ENCODE assay signal across 8 mouse cellular contexts in genomic region chr11:106065923-106066571, GRCm38 (mm10). TPM values are rescaled to one million over a fixed set of nuclear protein-coding genes. Genes with fewer than 3 reads are reported as not detected.
A peak's percentile ranks its signal among the peaks of the same experiment; 100 is the strongest.
DNase-seq lines count a peak whose midpoint lies in the region; ATAC-seq and TF ChIP-seq lines count a peak whose summit lies in the region.

Gene Taco1, plus strand, starts transcription at chr11:106066061.

- under 1% methylated on average over 49 of the region's 49 CpGs for WGBS in cerebellum, adult 2 months
- under 1% methylated on average over 49 of the region's 49 CpGs for WGBS in forebrain, postnatal 0 days
- under 1% methylated on average over 49 of the region's 49 CpGs for WGBS in lung, embryonic 15.5 days

- no peaks in the 10 kb centered on the region for H3K27me3 ChIP-seq in MEL (ENCODE audit: control insufficient read depth in 1 of 2, insufficient read depth in 2 of 2, low read length in 2 of 2)
- no peaks in the 10 kb centered on the region for H3K27me3 ChIP-seq in cerebellum, adult 2 months (ENCODE audit: control insufficient read depth, insufficient read depth, low read length)
- no peaks in the 10 kb centered on the region for H3K27me3 ChIP-seq in forebrain, postnatal 0 days (ENCODE audit: insufficient read depth, low read length)
- H3K27me3 ChIP-seq in lung, embryonic 15.5 days: no peaks in the 10 kb centered on the region

- H3K79me2 ChIP-seq in MEL (ENCODE audit: control insufficient read depth, insufficient read depth, low read length, poor library complexity): peaks cover 5% of the 10 kb centered on the region

- TF ChIP-seq CTCF in MEL (IDR thresholded peaks at IDR 0.05 in 2 of 3, conservative IDR thresholded peaks at IDR 0.05 in 1 of 3; ENCODE audit: control insufficient read depth in 1 of 3, insufficient read depth in 1 of 3, low read depth in 2 of 3, low read length in 3 of 3, poor library complexity in 1 of 3, severe bottlenecking in 1 of 3): peak in 2 of 3 experiments; percentile 4 to 9; a peak in 1 of 6 replicates
- TF ChIP-seq CTCF in cerebellum, adult 2 months (IDR thresholded peaks at IDR 0.05; ENCODE audit: borderline replicate concordance, insufficient read depth, low read depth, low read length): peak; percentile 27; the same call in 1 of the 2 replicates
- TF ChIP-seq CTCF in forebrain, postnatal 0 days (IDR thresholded peaks at IDR 0.05; ENCODE audit: low read depth): peak; percentile 65

- H3K4me3 ChIP-seq in MEL (ENCODE audit: control insufficient read depth in 1 of 2, insufficient read depth in 1 of 2, low read depth in 2 of 2, low read length in 2 of 2): peak within 1 kb of the TSS; percentile 66 to 76
- peak within 1 kb of the TSS; percentile 76 for H3K4me3 ChIP-seq in cerebellum, adult 2 months (replicated peaks; ENCODE audit: insufficient read depth, low read depth, low read length)
- peak within 1 kb of the TSS; percentile 60 for H3K4me3 ChIP-seq in forebrain, postnatal 0 days (ENCODE audit: low read depth, low read length)
- peak within 1 kb of the TSS; percentile 95 for H3K4me3 ChIP-seq in lung, embryonic 15.5 days

- peak within 1 kb of the TSS; percentile 94 for H3K4me2 ChIP-seq in forebrain, postnatal 0 days (ENCODE audit: low read depth)
- peak within 1 kb of the TSS; percentile 87 for H3K4me2 ChIP-seq in lung, embryonic 15.5 days

- TF ChIP-seq EP300 in MEL (IDR thresholded peaks at IDR 0.05; ENCODE audit: low read depth in 1 of 2, low read length in 2 of 2): peak in 1 of 2 experiments; percentile 64; a peak in 2 of 4 replicates

- peak; percentile 94 to 96 for TF ChIP-seq POLR2A in MEL (IDR thresholded peaks at IDR 0.05; ENCODE audit: control insufficient read depth in 1 of 2, insufficient read depth in 1 of 2, low read depth in 1 of 2, low read length in 2 of 2, poor library complexity in 1 of 2)
- peak; percentile 80 for TF ChIP-seq POLR2A in cerebellum, adult 2 months (IDR thresholded peaks at IDR 0.05; ENCODE audit: borderline replicate concordance, insufficient read depth, low read length)

- peak; percentile 99 for ATAC-seq in forebrain, postnatal 0 days
- ATAC-seq in lung, embryonic 15.5 days (ENCODE audit: borderline replicate concordance, extremely low read depth, low FRiP score, low TSS enrichment): peak; percentile 95

- DNase-seq in MEL (ENCODE audit: low read depth, low spot score): peak; percentile 99
- peak; percentile 95 to 97 for DNase-seq in cerebellum, adult 2 months
- peak; percentile 97 for DNase-seq in forebrain, postnatal 0 days
- peak; percentile 97 for DNase-seq in heart, postnatal 4 days
- DNase-seq in layer of hippocampus, adult 8-10 months (ENCODE audit: low spot score in 2 of 2): peak; percentile 90 to 94
- peak; percentile 87 for DNase-seq in ovary, adult 18-20 months (ENCODE audit: low spot score)
- DNase-seq in thymus, postnatal 0 days (ENCODE audit: low spot score): peak; percentile 89

- peaks cover 0 to 7% of the 10 kb centered on the region in 2 experiments; a peak in 2 of 4 replicates for H3K36me3 ChIP-seq in MEL (ENCODE audit: control insufficient read depth in 1 of 2, insufficient read depth in 2 of 2, low read length in 2 of 2)
- 0 out of 2 replicates have a peak, but pooled peaks cover 2% of the 10 kb centered on the region for H3K36me3 ChIP-seq in forebrain, postnatal 0 days (ENCODE audit: insufficient read depth)
- 0 out of 2 replicates have a peak, but pooled peaks cover 3% of the 10 kb centered on the region for H3K36me3 ChIP-seq in lung, embryonic 15.5 days

- H3K4me1 ChIP-seq in MEL (ENCODE audit: control insufficient read depth in 1 of 2, insufficient read depth in 2 of 2, low read length in 2 of 2): peaks cover 3 to 5% of the 10 kb centered on the region in 2 experiments
- H3K4me1 ChIP-seq in cerebellum, adult 2 months (ENCODE audit: control insufficient read depth, insufficient read depth, low read length): no peaks in the 10 kb centered on the region; the same call in 1 of the 2 replicates
- H3K4me1 ChIP-seq in forebrain, postnatal 0 days (ENCODE audit: insufficient read depth): no peaks in the 10 kb centered on the region
- peaks cover 4% of the 10 kb centered on the region for H3K4me1 ChIP-seq in lung, embryonic 15.5 days

- H3K27ac ChIP-seq in MEL (ENCODE audit: control insufficient read depth, low read depth, low read length): peak within 1 kb of the TSS; percentile 66
- peak within 1 kb of the TSS; percentile 44 for H3K27ac ChIP-seq in cerebellum, adult 2 months (ENCODE audit: insufficient read depth, low read length)
- H3K27ac ChIP-seq in forebrain, postnatal 0 days (ENCODE audit: low read depth, low read length): peak within 1 kb of the TSS; percentile 76
- peak within 1 kb of the TSS; percentile 95 for H3K27ac ChIP-seq in lung, embryonic 15.5 days

- H3K9ac ChIP-seq in MEL (ENCODE audit: control insufficient read depth, low read depth, low read length, poor library complexity, severe bottlenecking): peak within 1 kb of the TSS; percentile 76
- H3K9ac ChIP-seq in forebrain, postnatal 0 days: peak within 1 kb of the TSS; percentile 77
- H3K9ac ChIP-seq in lung, embryonic 15.5 days: peak within 1 kb of the TSS; percentile 91

- H3K9me3 ChIP-seq in MEL (replicated peaks; ENCODE audit: insufficient read depth, low read length): no peaks in the 10 kb centered on the region
- H3K9me3 ChIP-seq in forebrain, postnatal 0 days (ENCODE audit: low read length): no peaks in the 10 kb centered on the region
- H3K9me3 ChIP-seq in lung, embryonic 15.5 days: no peaks in the 10 kb centered on the region

- TF ChIP-seq RAD21 in MEL (IDR thresholded peaks at IDR 0.05; ENCODE audit: low read depth, low read length): no peak

TF ChIP-seq in MEL, 35 proteins besides CTCF, POLR2A, EP300 and RAD21:
- TF ChIP-seq SMC3 (IDR thresholded peaks at IDR 0.05; ENCODE audit: low read depth, low read length): peak; percentile 24; the same call in 1 of the 2 replicates
- no peak for TF ChIP-seq POLR2AphosphoS5 (IDR thresholded peaks at IDR 0.05; ENCODE audit: borderline replicate concordance, low read depth, low read length)
- peak; percentile 11; the same call in 1 of the 2 replicates for TF ChIP-seq MYB (IDR thresholded peaks at IDR 0.05; ENCODE audit: low read depth, low read length)
- TF ChIP-seq MXI1 (IDR thresholded peaks at IDR 0.05; ENCODE audit: low read depth, low read length): peak; percentile 96
- peak; percentile 47 for TF ChIP-seq USF1 (IDR thresholded peaks at IDR 0.05; ENCODE audit: low read depth, low read length)
- no peak; the same call in 1 of the 2 replicates for TF ChIP-seq KAT2A (conservative IDR thresholded peaks at IDR 0.05; ENCODE audit: low read depth, low read length)
- no peak for TF ChIP-seq ZKSCAN1 (IDR thresholded peaks at IDR 0.05; ENCODE audit: low read depth, low read length)
- TF ChIP-seq TBP (IDR thresholded peaks at IDR 0.05; ENCODE audit: low read depth, low read length): peak; percentile 93
- TF ChIP-seq MYC (IDR thresholded peaks at IDR 0.05; ENCODE audit: low read depth, low read length): peak; percentile 84
- peak; percentile 72; the same call in 1 of the 2 replicates for TF ChIP-seq ELF1 (IDR thresholded peaks at IDR 0.05; ENCODE audit: low read depth, low read length)
- TF ChIP-seq UBTF (IDR thresholded peaks at IDR 0.05; ENCODE audit: borderline replicate concordance, insufficient read depth, low read depth, low read length): 0 out of 2 replicates have a peak, but pooled peaks have one; percentile 82
- peak; percentile 83 for TF ChIP-seq ETS1 (IDR thresholded peaks at IDR 0.05; ENCODE audit: low read depth, low read length)
- peak; percentile 89 for TF ChIP-seq POLR2AphosphoS2 (IDR thresholded peaks at IDR 0.05; ENCODE audit: low read length)
- TF ChIP-seq SIN3A (IDR thresholded peaks at IDR 0.05; ENCODE audit: low read length): peak; percentile 98
- peak; percentile 93 for TF ChIP-seq MAZ (IDR thresholded peaks at IDR 0.05; ENCODE audit: low read depth, low read length)
- TF ChIP-seq ZC3H11A (IDR thresholded peaks at IDR 0.05; ENCODE audit: low read depth, low read length): no peak
- TF ChIP-seq CHD1 (IDR thresholded peaks at IDR 0.05; ENCODE audit: low read depth, low read length): 0 out of 2 replicates have a peak, but pooled peaks have one; percentile 82
- TF ChIP-seq MAX (IDR thresholded peaks at IDR 0.05; ENCODE audit: low read length): peak; percentile 88
- TF ChIP-seq NELFE (IDR thresholded peaks at IDR 0.05; ENCODE audit: low read depth, low read length): peak; percentile 97
- TF ChIP-seq E2F4 (IDR thresholded peaks at IDR 0.05; ENCODE audit: borderline replicate concordance, low read depth, low read length): peak; percentile 45; the same call in 1 of the 2 replicates
- TF ChIP-seq ZNF384 (IDR thresholded peaks at IDR 0.05; ENCODE audit: low read depth, low read length): no peak
- TF ChIP-seq USF2 (IDR thresholded peaks at IDR 0.05; ENCODE audit: borderline replicate concordance in 1 of 2, insufficient read depth in 1 of 2, low read depth in 1 of 2, low read length in 2 of 2): no peak
- TF ChIP-seq ZMIZ1 (IDR thresholded peaks at IDR 0.05; ENCODE audit: low read depth, low read length): peak; percentile 86
- peak; percentile 88 for TF ChIP-seq TCF12 (IDR thresholded peaks at IDR 0.05; ENCODE audit: low read depth, low read length)
- TF ChIP-seq CHD2 (IDR thresholded peaks at IDR 0.05; ENCODE audit: low read length): no peak; the same call in 1 of the 2 replicates
- peak; percentile 99 for TF ChIP-seq HCFC1 (IDR thresholded peaks at IDR 0.05; ENCODE audit: low read depth, low read length)
TF ChIP-seq in MEL: peak in this region for 19.

RNA-seq across cellular contexts. Expression of gene Taco1, which starts in this region (rescaled TPM):
- 33.3 and 35.0 TPM in 2 replicates for total RNA-seq in MEL (2012; rRNA removed)
- 10 to 100 TPM in 1 of 2 experiments, not detected in 1; 33.1 TPM for polyA plus RNA-seq in MEL (2012; ENCODE audit: insufficient read depth in 1 of 2, insufficient read length in 2 of 2, low read depth in 1 of 2, low replicate concordance in 2 of 2, missing spikeins in 1 of 2)
- 14.3 and 17.7 TPM in 2 replicates for polyA plus RNA-seq in cerebellum, adult 2 months (2012; rRNA removed)
- 17.4 and 18.1 TPM in 2 replicates for total RNA-seq in forebrain, postnatal 0 days (2014; rRNA removed)
- 2.9 and 5.0 TPM in 2 replicates for polyA plus RNA-seq in forebrain, postnatal 0 days (2015; fragmentation: Nextera tagmentation; extraction: Ambion mirVana)
- total RNA-seq in heart, postnatal 4 days (2021): 10 to 100 TPM; 41.1 to 41.5 TPM
- total RNA-seq in layer of hippocampus, adult 8-10 months (2022): 10 to 100 TPM; 15.5 to 23.3 (median 18.7) TPM
- 9.0 and 10.1 TPM in 2 replicates for polyA plus RNA-seq in lung, embryonic 15.5 days (2015; fragmentation: Nextera tagmentation; extraction: Ambion mirVana)
- polyA plus RNA-seq in thymus, postnatal 0 days (2015; fragmentation: Nextera tagmentation; extraction: Ambion mirVana): 10.1 and 11.5 TPM in 2 replicates

Comparison
In these comparisons a context has a peak if more than half of its experiments do, and no peak if none do; other contexts are left out.
1. Peak in every context shown above with its lines: DNase-seq, ATAC-seq, H3K4me3 ChIP-seq and H3K27ac ChIP-seq.
2. H3K27ac ChIP-seq: peak in every context shown above with its lines; median percentile 95 in lung, embryonic 15.5 days; 76 in forebrain, postnatal 0 days; 66 in MEL; 44 in cerebellum, adult 2 months.
3. CTCF ChIP-seq: peak in every context shown above with its lines; median percentile 65 in forebrain, postnatal 0 days; 27 in cerebellum, adult 2 months; 6 in MEL.